Mouse (Mus musculus) heart, postnatal 36 days (tissue): Measurements from ENCODE around the gene Mup21. TPM values are rescaled to one million over a fixed set of nuclear protein-coding genes. Genes with fewer than 3 reads are reported as not detected.
"Not testable (repeated sequence)": the region's sequence is repeated elsewhere in the genome, so short reads cannot be mapped to it uniquely, and the experiment has no call there.

Experiments
- DNase-seq, 2 experiments: peaks; one replicate each; pipeline ENCODE4 v3.0.0; 2021 to 2022
- intact Hi-C: fragments of 180-260 bp; cut with DNase I; formaldehyde crosslinking; loops from one replicate; pipeline ENCODE4 v1.15.1; 2025
- total RNA-seq, 2 experiments: library from RNA; stranded (reverse); gene quantifications; 2 replicates each; pipeline ENCODE4 v1.2.3; 2021

Gene Mup21
- total RNA-seq: not detected

- intact Hi-C loops: no loop called here
- DNase-seq: no peak
These were observed at the start of gene Mup21 for GRCm38 (mm10) chr4:62150811-62151210. Gene Mup21, minus strand, starts transcription at chr4:62150863.

GRCm38 (mm10) chr4:62199923-62200529, 49.4 kb upstream of the Mup21 start:
- intact Hi-C loops: loop anchor here (10.0 kb wide), 2 partner anchors 205 to 325 kb away; partner anchors contain the start of genes 4933430I17Rik, Cdc26, Pole3 and Prpf4
- DNase-seq: no peak

GRCm38 (mm10) chr4:62188778-62189177, 38.1 kb upstream of the Mup21 start:
- DNase-seq: no peak
- intact Hi-C loops: no loop called here

DNA sequence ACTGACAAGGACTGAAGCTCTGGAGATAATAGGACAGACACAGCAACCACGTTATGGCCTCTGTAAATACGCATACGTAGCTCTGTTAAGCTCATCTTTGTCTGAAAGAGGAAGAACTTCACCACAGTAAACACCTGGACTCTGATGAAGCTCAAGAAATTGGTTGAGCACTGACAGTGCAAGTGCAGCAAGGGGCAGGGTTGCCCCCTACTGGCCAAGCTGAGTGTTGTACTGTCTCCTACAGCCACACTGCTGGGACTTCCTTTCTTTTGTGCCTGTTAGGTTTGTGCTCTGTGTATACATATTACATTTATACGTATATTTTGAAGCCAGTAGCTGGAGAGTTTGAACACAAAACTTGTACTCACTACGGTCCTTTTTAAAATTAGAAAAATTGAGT, 26.6 kb upstream of the Mup21 start:
- intact Hi-C loops: no loop called here
- no peak for DNase-seq

DNA sequence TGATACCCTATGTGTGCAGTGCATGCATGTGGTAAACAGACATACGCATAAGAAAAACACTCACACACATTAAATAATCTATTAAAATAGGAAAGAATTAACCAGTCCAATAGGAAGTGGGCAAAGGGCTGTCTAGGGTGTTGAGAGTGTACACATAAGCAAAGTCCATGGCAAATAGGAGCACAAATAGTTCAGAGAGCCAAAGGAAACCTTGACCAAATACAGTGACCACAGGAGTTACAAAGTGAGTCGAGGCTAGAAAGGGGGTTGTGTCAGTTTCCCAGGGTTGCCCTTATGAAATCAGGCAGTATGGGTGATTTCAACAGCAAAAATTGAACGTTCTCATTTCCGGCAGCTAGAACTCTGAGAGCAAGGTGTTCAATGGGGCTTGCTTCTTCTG, 23.8 kb upstream of the Mup21 start:
- no peak for DNase-seq
- intact Hi-C loops: no loop called here

GRCm38 (mm10) chr4:62167636-62168035, 17.0 kb upstream of the Mup21 start:
- intact Hi-C loops, DNase-seq: not testable (repeated sequence)

- DNase-seq: no peak
- intact Hi-C loops: loop anchor here (5.0 kb wide), 1 partner anchor 71 kb away; the partner anchor contains the start of gene Mup3
These were observed 7.7 kb upstream of the Mup21 start for GRCm38 (mm10) chr4:62158401-62158800.

GRCm38 (mm10) chr4:62133706-62134105, 17.0 kb downstream of the Mup21 start:
- DNase-seq: peak; percentile 25 to 63
- intact Hi-C loops: loop anchor here (5.0 kb wide), 1 partner anchor 94 kb away; no protein-coding TSS in a partner anchor

- DNase-seq: peak in 1 of 2 experiments; percentile 12
- intact Hi-C loops: not testable (repeated sequence)
These were observed 47.3 kb downstream of the Mup21 start for GRCm38 (mm10) chr4:62103366-62103765.

Other genes starting within 250 kb of the Mup21 start
- not detected for gene Mup20, start 96.7 kb downstream of the Mup21 start, total RNA-seq
- not detected for gene Mup3, start 63.5 kb downstream of the Mup21 start, total RNA-seq
- gene Zfp37, start 80.2 kb upstream of the Mup21 start, total RNA-seq: 1 to 10 TPM; 1.9 to 2.2 TPM
- gene Slc31a2, start 111.7 kb upstream of the Mup21 start, total RNA-seq: 10 to 100 TPM; 17.8 to 29.7 TPM
- 10 to 100 TPM; 19.3 to 23.2 TPM for gene Fkbp15, start 209.7 kb upstream of the Mup21 start, total RNA-seq
- gene Slc31a1, start 209.9 kb upstream of the Mup21 start, total RNA-seq: 10 to 100 TPM; 18.8 to 20.3 TPM